Mouse (Mus musculus): Measurements from ENCODE around the gene Fndc3b. TPM values are rescaled to one million over a fixed set of nuclear protein-coding genes. Genes with fewer than 3 reads are reported as not detected.

Gene Fndc3b
- total and polyA plus RNA-seq, 2 experiments from 2014 or later: 16.4 to 57.1 TPM

DNA sequence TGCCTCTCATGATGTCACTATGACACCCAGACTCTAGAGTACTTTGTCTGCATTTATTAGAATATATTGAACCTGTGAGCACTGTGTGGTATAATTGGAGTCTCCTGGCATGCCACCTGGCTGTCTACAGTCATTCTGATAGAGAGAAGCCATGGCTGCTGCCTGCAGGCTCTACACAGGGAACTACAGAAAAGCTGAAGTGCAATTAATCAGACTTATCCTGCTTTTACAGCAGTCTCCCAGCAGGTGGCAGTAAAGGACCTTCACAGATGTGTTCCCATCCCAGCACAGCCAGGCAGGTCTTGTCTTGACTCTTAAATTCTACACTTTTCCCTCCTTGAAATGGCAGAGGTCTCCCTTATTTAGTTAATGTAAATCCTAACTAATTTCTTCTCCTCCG, 250.1 kb downstream of the Fndc3b start:
- H3K4me1 ChIP-seq (ENCODE audit: control insufficient read depth, insufficient read depth): 0 out of 2 replicates have a peak, but pooled peaks cover 4% of the 10 kb centered on the region
- no peak overlapping the region for H3K9ac ChIP-seq (replicated peaks; ENCODE audit: low read depth, low read length)
- no peaks in the 10 kb centered on the region for H3K27me3 ChIP-seq (ENCODE audit: control insufficient read depth, insufficient read depth, low read length)
- no peak overlapping the region for H3K27ac ChIP-seq (ENCODE audit: low read depth)
- TF ChIP-seq EP300 (IDR thresholded peaks at IDR 0.05; ENCODE audit: low read depth) (no peak), CTCF (IDR thresholded peaks at IDR 0.05; ENCODE audit: low read depth) (peak; percentile 85)
- peak; percentile 16; the same call in 1 of the 2 replicates for ATAC-seq (ENCODE audit: insufficient read depth, low read depth)
- H3K36me3 ChIP-seq (replicated peaks; ENCODE audit: control insufficient read depth, insufficient read depth, low read length): peaks cover 94% of the 10 kb centered on the region
- WGBS: 44% methylated on average over 1 of the region's 1 CpGs
- no peak overlapping the region for H3K4me2 ChIP-seq (ENCODE audit: low read depth, low read length)
- no peaks in the 10 kb centered on the region for H3K9me3 ChIP-seq (replicated peaks; ENCODE audit: control insufficient read depth, low read length)
- peak; percentile 82 for DNase-seq (ENCODE audit: low spot score)
- no peak overlapping the region for H3K4me3 ChIP-seq (ENCODE audit: low read depth, low read length)

DNA sequence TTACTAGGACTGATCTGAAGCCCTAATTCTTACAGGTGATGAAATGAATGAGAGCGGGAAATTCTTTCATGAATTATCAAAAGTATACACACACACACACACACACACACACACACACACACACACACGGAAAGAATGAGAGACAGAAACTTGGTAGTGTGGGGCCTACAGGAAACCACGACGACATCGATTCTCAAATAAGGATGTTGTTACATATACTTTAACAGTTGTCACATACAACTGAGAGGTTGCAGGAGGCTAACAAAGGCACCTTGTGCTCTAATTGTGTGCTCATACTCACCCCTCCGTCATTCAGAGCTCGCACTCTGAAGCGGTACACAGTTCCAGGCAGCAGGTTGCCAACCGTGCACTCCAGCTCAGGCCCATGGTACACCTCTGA, 252.7 kb downstream of the Fndc3b start:
- H3K27ac ChIP-seq (ENCODE audit: low read depth): no peak overlapping the region
- no peaks in the 10 kb centered on the region for H3K9me3 ChIP-seq (replicated peaks; ENCODE audit: control insufficient read depth, low read length)
- DNase-seq (ENCODE audit: low spot score) (no peak), ATAC-seq (ENCODE audit: insufficient read depth, low read depth) (no peak)
- H3K9ac ChIP-seq (replicated peaks; ENCODE audit: low read depth, low read length): no peak overlapping the region
- no peak overlapping the region for H3K4me3 ChIP-seq (ENCODE audit: low read depth, low read length)
- H3K4me1 ChIP-seq (ENCODE audit: control insufficient read depth, insufficient read depth): 0 out of 2 replicates have a peak, but pooled peaks cover 4% of the 10 kb centered on the region
- H3K36me3 ChIP-seq (replicated peaks; ENCODE audit: control insufficient read depth, insufficient read depth, low read length): peaks cover 97% of the 10 kb centered on the region
- H3K4me2 ChIP-seq (ENCODE audit: low read depth, low read length): no peak overlapping the region
- TF ChIP-seq CTCF (IDR thresholded peaks at IDR 0.05; ENCODE audit: low read depth): no peak
- no peak for TF ChIP-seq EP300 (IDR thresholded peaks at IDR 0.05; ENCODE audit: low read depth)
- H3K27me3 ChIP-seq (ENCODE audit: control insufficient read depth, insufficient read depth, low read length): no peaks in the 10 kb centered on the region
- WGBS: 84% methylated on average over 9 of the region's 9 CpGs

DNA sequence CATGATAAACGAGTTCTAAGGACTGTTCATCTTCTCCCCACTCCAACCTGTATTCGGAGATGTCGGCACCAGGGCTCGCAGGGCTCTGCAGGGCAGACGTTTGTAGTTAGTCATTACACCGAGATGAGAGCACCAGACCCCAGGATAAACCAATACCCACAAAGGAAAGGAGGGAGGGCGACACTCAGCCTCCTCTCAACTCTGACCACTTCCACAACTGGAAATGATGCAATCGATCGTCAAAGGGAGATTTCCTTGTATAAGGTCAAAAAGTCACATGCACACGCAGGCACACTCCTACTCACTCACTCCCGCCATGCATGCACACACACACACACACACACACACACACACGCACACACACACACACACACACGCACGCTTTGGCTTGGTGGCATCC, 254.6 kb downstream of the Fndc3b start:
- TF ChIP-seq EP300 (IDR thresholded peaks at IDR 0.05; ENCODE audit: low read depth): no peak
- TF ChIP-seq CTCF (IDR thresholded peaks at IDR 0.05; ENCODE audit: low read depth): no peak
- Histone ChIP-seq H3K4me3 (ENCODE audit: low read depth, low read length) (no peak overlapping the region), H3K36me3 (replicated peaks; ENCODE audit: control insufficient read depth, insufficient read depth, low read length) (peaks cover 96% of the 10 kb centered on the region), H3K4me2 (ENCODE audit: low read depth, low read length) (no peak overlapping the region), H3K4me1 (ENCODE audit: control insufficient read depth, insufficient read depth) (no peaks in the 10 kb centered on the region), H3K9ac (replicated peaks; ENCODE audit: low read depth, low read length) (no peak overlapping the region), H3K9me3 (replicated peaks; ENCODE audit: control insufficient read depth, low read length) (no peaks in the 10 kb centered on the region), H3K27ac (ENCODE audit: low read depth) (no peak overlapping the region), H3K27me3 (ENCODE audit: control insufficient read depth, insufficient read depth, low read length) (no peaks in the 10 kb centered on the region)
- ATAC-seq (ENCODE audit: insufficient read depth, low read depth): no peak
- 81% methylated on average over 14 of the region's 14 CpGs for WGBS
- no peak for DNase-seq (ENCODE audit: low spot score)

DNA sequence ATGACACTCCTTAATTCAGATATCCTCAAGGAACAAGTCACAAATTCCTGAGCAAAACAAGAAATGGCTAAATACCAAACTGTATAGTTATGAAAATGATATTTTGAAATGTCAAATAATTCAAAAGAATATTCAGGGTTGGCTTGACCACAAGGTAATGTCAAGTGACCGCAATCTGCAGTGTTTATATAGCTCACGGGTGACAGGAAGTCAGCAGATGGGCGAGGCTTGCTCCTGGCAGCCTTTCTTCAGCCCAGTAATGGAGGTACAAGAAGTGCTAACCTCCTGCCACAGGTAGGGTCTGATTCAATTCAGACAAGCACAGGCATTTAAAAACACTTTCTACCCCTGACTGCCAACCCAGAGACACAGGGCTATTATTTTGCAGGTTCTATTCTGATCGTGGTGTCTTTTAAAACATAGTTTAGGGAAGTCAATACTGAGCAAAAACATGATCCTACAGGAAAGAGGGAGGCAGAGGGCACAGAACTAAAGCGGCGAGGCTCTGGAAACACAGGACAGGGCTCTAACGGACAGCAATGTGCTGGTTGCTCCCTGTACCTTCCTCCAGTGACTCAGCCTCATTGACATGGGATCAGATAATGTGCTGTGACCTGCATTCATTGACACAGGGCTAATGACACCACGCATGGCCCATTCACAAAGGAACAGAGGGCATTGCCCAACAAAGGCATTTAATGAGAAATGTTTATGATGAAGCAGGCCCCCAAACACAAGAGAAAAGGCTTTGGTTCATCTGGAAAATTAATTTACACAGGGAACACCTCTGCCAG, 256.5 kb downstream of the Fndc3b start:
- H3K4me2 ChIP-seq (ENCODE audit: low read depth, low read length): no peak overlapping the region
- H3K27me3 ChIP-seq (ENCODE audit: control insufficient read depth, insufficient read depth, low read length): no peaks in the 10 kb centered on the region
- no peak overlapping the region for H3K9ac ChIP-seq (replicated peaks; ENCODE audit: low read depth, low read length)
- H3K27ac ChIP-seq (ENCODE audit: low read depth): no peak overlapping the region
- no peaks in the 10 kb centered on the region for H3K4me1 ChIP-seq (ENCODE audit: control insufficient read depth, insufficient read depth)
- peaks cover 98% of the 10 kb centered on the region for H3K36me3 ChIP-seq (replicated peaks; ENCODE audit: control insufficient read depth, insufficient read depth, low read length)
- no peak for ATAC-seq (ENCODE audit: insufficient read depth, low read depth)
- no peak for DNase-seq (ENCODE audit: low spot score)
- no peaks in the 10 kb centered on the region for H3K9me3 ChIP-seq (replicated peaks; ENCODE audit: control insufficient read depth, low read length)
- H3K4me3 ChIP-seq (ENCODE audit: low read depth, low read length): no peak overlapping the region
- WGBS: 83% methylated on average over 8 of the region's 8 CpGs
- no peak for TF ChIP-seq EP300 (IDR thresholded peaks at IDR 0.05; ENCODE audit: low read depth)
- no peak for TF ChIP-seq CTCF (IDR thresholded peaks at IDR 0.05; ENCODE audit: low read depth)

DNA sequence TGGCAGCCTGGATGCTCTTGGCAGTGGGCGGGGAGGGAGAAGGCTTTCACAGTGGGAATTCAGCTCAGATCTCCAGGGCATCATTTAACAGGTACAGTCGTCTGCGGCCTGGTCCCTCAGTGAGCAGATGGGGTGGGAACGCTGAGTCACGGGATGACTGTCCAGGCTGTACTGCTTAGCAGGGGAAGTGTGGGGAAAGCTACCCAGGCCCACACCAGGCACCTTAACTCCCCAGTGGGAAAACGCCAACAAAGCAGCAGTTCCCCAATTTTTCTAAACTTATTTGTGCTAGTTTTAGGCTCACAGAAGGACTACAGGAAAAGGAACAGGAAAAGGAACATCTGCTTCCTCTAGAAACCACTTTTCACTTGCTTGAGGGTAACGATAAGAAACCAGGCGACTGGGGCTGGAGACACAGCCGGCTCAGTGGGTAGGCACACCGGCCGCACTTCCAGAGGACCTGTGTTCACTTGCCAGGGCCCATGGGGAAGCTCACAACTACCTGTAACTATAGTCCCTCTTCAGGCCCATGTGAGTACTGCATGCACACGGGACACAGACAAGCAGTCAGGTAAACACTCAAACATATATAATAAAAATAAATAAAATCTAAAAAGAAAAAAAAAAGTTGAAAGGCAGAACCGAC, 257.5 kb downstream of the Fndc3b start:
- Histone ChIP-seq H3K27me3 (ENCODE audit: control insufficient read depth, insufficient read depth, low read length) (no peaks in the 10 kb centered on the region), H3K27ac (ENCODE audit: low read depth) (no peak overlapping the region), H3K9ac (replicated peaks; ENCODE audit: low read depth, low read length) (no peak overlapping the region), H3K4me3 (ENCODE audit: low read depth, low read length) (no peak overlapping the region), H3K9me3 (replicated peaks; ENCODE audit: control insufficient read depth, low read length) (no peaks in the 10 kb centered on the region), H3K4me2 (ENCODE audit: low read depth, low read length) (no peak overlapping the region), H3K36me3 (replicated peaks; ENCODE audit: control insufficient read depth, insufficient read depth, low read length) (peaks cover 98% of the 10 kb centered on the region), H3K4me1 (ENCODE audit: control insufficient read depth, insufficient read depth) (no peaks in the 10 kb centered on the region)
- DNase-seq (ENCODE audit: low spot score) (no peak), ATAC-seq (ENCODE audit: insufficient read depth, low read depth) (no peak)
- WGBS: 76% methylated on average over 13 of the region's 13 CpGs
- TF ChIP-seq EP300 (IDR thresholded peaks at IDR 0.05; ENCODE audit: low read depth) (no peak), CTCF (IDR thresholded peaks at IDR 0.05; ENCODE audit: low read depth) (no peak)
